Mouse (Mus musculus) testis, adult 2 months (tissue): ENCODE results near the gene Nr2f2.

Experiments
- CTCF ChIP-seq: fragments of 200-500 bp; IDR thresholded peaks from 2 replicates; pipeline ENCODE4 v1.5.1; 2012; ENCODE audit warnings: low read depth, mild to moderate bottlenecking, inconsistent platforms, low read length, moderate library complexity; ENCODE audit not compliant: control insufficient read depth, insufficient read depth, insufficient replicate concordance
- POLR2A ChIP-seq: fragments of 200-500 bp; IDR thresholded peaks from 2 replicates; pipeline ENCODE4 v1.6.1; 2012; ENCODE audit warnings: low read depth, mild to moderate bottlenecking, inconsistent platforms, low read length, moderate library complexity; ENCODE audit not compliant: control insufficient read depth

GRCm38 (mm10) chr7:70339998-70340630 lies 26.4 kb downstream of the Nr2f2 start:
- TF ChIP-seq POLR2A: no peak
- no peak for TF ChIP-seq CTCF
